Comparison of ENCODE assay signal across 8 mouse cellular contexts in genomic region chr15:102028040-102028439, GRCm38 (mm10). TPM values are rescaled to one million over a fixed set of nuclear protein-coding genes. Genes with fewer than 3 reads are reported as not detected.
DNase-seq lines count a peak whose midpoint lies in the region; ATAC-seq and TF ChIP-seq lines count a peak whose summit lies in the region.

TSS of gene Krt18 (plus strand) at chr15:102028180.

- WGBS in spleen, adult 2 months = 2% methylated on average over 28 of the region's 28 CpGs
- 1% methylated on average over 28 of the region's 28 CpGs for WGBS in limb, embryonic 11.5 days
- WGBS in midbrain, embryonic 13.5 days = 3% methylated on average over 28 of the region's 28 CpGs

- TF ChIP-seq CTCF in spleen, adult 2 months (IDR thresholded peaks at IDR 0.05; ENCODE audit: extremely low read depth, insufficient read depth, insufficient read length, insufficient replicate concordance) = no peak

- H3K4me2 ChIP-seq in limb, embryonic 11.5 days (ENCODE audit: low read depth, severe bottlenecking) = peak within 1 kb of the TSS; percentile 66
- H3K4me2 ChIP-seq in midbrain, embryonic 13.5 days (replicated peaks) = peak within 1 kb of the TSS; percentile 43

- no peak for DNase-seq in spleen, adult 2 months (ENCODE audit: low read depth in 1 of 2, low spot score in 2 of 2)
- no peak for DNase-seq in spleen, postnatal 36 days (ENCODE audit: low spot score in 2 of 2)
- DNase-seq in gonadal fat pad, adult 2 months (ENCODE audit: low read depth) = no peak
- peak; percentile 63 for DNase-seq in limb, embryonic 11.5 days (ENCODE audit: low spot score)
- DNase-seq in cerebellum, adult 18-20 months = no peak
- DNase-seq in gastrocnemius, adult 8-10 months (ENCODE audit: low spot score in 2 of 2) = no peak
- no peak for DNase-seq in layer of hippocampus, adult 11-12 months (ENCODE audit: low spot score)

- H3K4me1 ChIP-seq in spleen, adult 2 months (ENCODE audit: control insufficient read depth, insufficient read depth, insufficient read length) = peaks cover 5% of the 10 kb centered on the region
- peaks cover 16% of the 10 kb centered on the region for H3K4me1 ChIP-seq in limb, embryonic 11.5 days (ENCODE audit: control insufficient read depth, insufficient read depth, low read length)
- H3K4me1 ChIP-seq in midbrain, embryonic 13.5 days (replicated peaks) = peaks cover 24% of the 10 kb centered on the region

- H3K9me3 ChIP-seq in limb, embryonic 11.5 days (ENCODE audit: control insufficient read depth, low read length) = no peaks in the 10 kb centered on the region
- H3K9me3 ChIP-seq in midbrain, embryonic 13.5 days = no peaks in the 10 kb centered on the region

- peak within 1 kb of the TSS; percentile 22; the same call in 1 of the 2 replicates for H3K4me3 ChIP-seq in spleen, adult 2 months (ENCODE audit: extremely low read depth, insufficient read depth, insufficient read length)
- H3K4me3 ChIP-seq in limb, embryonic 11.5 days (ENCODE audit: low read depth, low read length) = peak within 1 kb of the TSS; percentile 35
- H3K4me3 ChIP-seq in midbrain, embryonic 13.5 days (replicated peaks) = peak within 1 kb of the TSS; percentile 7

- H3K36me3 ChIP-seq in spleen, adult 2 months (ENCODE audit: control insufficient read depth, insufficient read depth, low read length) = no peaks in the 10 kb centered on the region
- H3K36me3 ChIP-seq in limb, embryonic 11.5 days (ENCODE audit: control insufficient read depth, insufficient read depth, low read length) = no peaks in the 10 kb centered on the region
- H3K36me3 ChIP-seq in midbrain, embryonic 13.5 days = no peaks in the 10 kb centered on the region

- peak; percentile 45; the same call in 1 of the 2 replicates for ATAC-seq in limb, embryonic 11.5 days (ENCODE audit: insufficient number of reproducible peaks, low FRiP score, low TSS enrichment, low read depth)
- no peak for ATAC-seq in midbrain, embryonic 13.5 days

- H3K27ac ChIP-seq in spleen, adult 2 months (ENCODE audit: insufficient read depth, low read length) = no peak within 1 kb of the TSS
- no peak within 1 kb of the TSS for H3K27ac ChIP-seq in limb, embryonic 11.5 days (replicated peaks; ENCODE audit: low read depth, low read length)
- no peak within 1 kb of the TSS for H3K27ac ChIP-seq in midbrain, embryonic 13.5 days

- peaks cover 11% of the 10 kb centered on the region; the same call in 1 of the 2 replicates for H3K27me3 ChIP-seq in spleen, adult 2 months (ENCODE audit: control insufficient read depth, insufficient read depth, low read length)
- peaks cover 29% of the 10 kb centered on the region for H3K27me3 ChIP-seq in limb, embryonic 11.5 days (ENCODE audit: control insufficient read depth, insufficient read depth, low read length)
- H3K27me3 ChIP-seq in midbrain, embryonic 13.5 days = peaks cover 57% of the 10 kb centered on the region

- H3K9ac ChIP-seq in limb, embryonic 11.5 days (ENCODE audit: low read length) = peak within 1 kb of the TSS; percentile 53
- 0 out of 2 replicates have a peak within 1 kb of the TSS, but pooled peaks have one; percentile 39 for H3K9ac ChIP-seq in midbrain, embryonic 13.5 days (replicated peaks)

- TF ChIP-seq POLR2A in spleen, adult 2 months (IDR thresholded peaks at IDR 0.05; ENCODE audit: low read depth, low read length) = no peak

RNA-seq across cellular contexts. Expression of gene Krt18, which starts in this region (rescaled TPM):
- polyA plus RNA-seq in spleen, adult 2 months (2012; rRNA removed) = 2.1 and 2.2 TPM in 2 replicates
- 184 and 254 TPM in 2 replicates for polyA plus RNA-seq in gonadal fat pad, adult 2 months (2012; rRNA removed)
- 26.8 and 30.1 TPM in 2 replicates for polyA plus RNA-seq in limb, embryonic 11.5 days (2014; fragmentation: Nextera tagmentation; extraction: Ambion mirVana)
- 1.2 and 2.5 TPM in 2 replicates for polyA plus RNA-seq in midbrain, embryonic 13.5 days (2015; fragmentation: Nextera tagmentation; extraction: Ambion mirVana)
- total RNA-seq in gastrocnemius, adult 8-10 months (2022) = 1 to 10 TPM in 1 of 4 experiments, under 1 TPM in 3; 0.29 to 2.0 (median 0.42) TPM
